Mouse (Mus musculus): ENCODE measurements around the gene Atp8b4. TPM values are rescaled to one million over a fixed set of nuclear protein-coding genes. Genes with fewer than 3 reads are reported as not detected.

Atp8b4 gene
- polyA plus RNA-seq, 1 experiment: 1.8 TPM

- no peak for TF ChIP-seq POLR2A (IDR thresholded peaks at IDR 0.05; ENCODE audit: borderline replicate concordance, extremely low read depth, low read depth, low read length)
- no peak for TF ChIP-seq CTCF (IDR thresholded peaks at IDR 0.05; ENCODE audit: insufficient read depth, low read length)
- DNase-seq: no peak
- WGBS: 82% methylated on average over 7 of the region's 7 CpGs
- no peaks in the 10 kb centered on the region for H3K4me1 ChIP-seq (ENCODE audit: control insufficient read depth, insufficient read depth, low read length)
- H3K4me3 ChIP-seq (replicated peaks; ENCODE audit: extremely low read depth, low read depth, low read length): no peak overlapping the region
These were observed 177.3 kb downstream of the Atp8b4 start for GRCm38 (mm10) chr2:126323206-126323605.

- TF ChIP-seq POLR2A (IDR thresholded peaks at IDR 0.05; ENCODE audit: borderline replicate concordance, extremely low read depth, low read depth, low read length) (no peak), CTCF (IDR thresholded peaks at IDR 0.05; ENCODE audit: insufficient read depth, low read length) (no peak)
- DNase-seq: no peak
- Histone ChIP-seq H3K4me1 (ENCODE audit: control insufficient read depth, insufficient read depth, low read length) (no peaks in the 10 kb centered on the region), H3K4me3 (replicated peaks; ENCODE audit: extremely low read depth, low read depth, low read length) (no peak overlapping the region)
- 82% methylated on average over 15 of the region's 15 CpGs for WGBS
These were observed 177.8 kb downstream of the Atp8b4 start for GRCm38 (mm10) chr2:126322631-126323031.

DNA sequence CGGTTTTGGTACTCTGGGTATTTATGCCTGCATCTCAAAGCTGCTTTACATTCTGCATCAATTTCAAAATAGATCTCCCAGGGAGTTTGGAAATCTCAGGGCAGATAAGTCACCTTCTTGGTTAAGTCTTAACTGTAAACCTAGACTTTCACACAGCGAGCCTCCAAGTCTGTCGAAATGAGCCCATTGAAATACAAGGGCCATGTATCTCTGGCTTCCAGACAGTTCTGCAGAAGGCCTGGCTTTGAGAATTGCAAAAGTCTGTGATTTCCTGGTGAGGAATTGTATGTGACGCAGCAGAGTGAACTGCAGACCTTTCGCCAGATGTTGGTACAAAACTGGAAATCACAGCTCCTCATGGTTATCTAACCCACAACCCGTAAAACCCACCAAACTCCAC lies 182.4 kb downstream of the Atp8b4 start:
- no peak for DNase-seq
- Histone ChIP-seq H3K4me1 (ENCODE audit: control insufficient read depth, insufficient read depth, low read length) (no peaks in the 10 kb centered on the region), H3K4me3 (replicated peaks; ENCODE audit: extremely low read depth, low read depth, low read length) (no peak overlapping the region)
- TF ChIP-seq POLR2A (IDR thresholded peaks at IDR 0.05; ENCODE audit: borderline replicate concordance, extremely low read depth, low read depth, low read length): no peak
- no peak for TF ChIP-seq CTCF (IDR thresholded peaks at IDR 0.05; ENCODE audit: insufficient read depth, low read length)
- 90% methylated on average over 6 of the region's 6 CpGs for WGBS

DNA sequence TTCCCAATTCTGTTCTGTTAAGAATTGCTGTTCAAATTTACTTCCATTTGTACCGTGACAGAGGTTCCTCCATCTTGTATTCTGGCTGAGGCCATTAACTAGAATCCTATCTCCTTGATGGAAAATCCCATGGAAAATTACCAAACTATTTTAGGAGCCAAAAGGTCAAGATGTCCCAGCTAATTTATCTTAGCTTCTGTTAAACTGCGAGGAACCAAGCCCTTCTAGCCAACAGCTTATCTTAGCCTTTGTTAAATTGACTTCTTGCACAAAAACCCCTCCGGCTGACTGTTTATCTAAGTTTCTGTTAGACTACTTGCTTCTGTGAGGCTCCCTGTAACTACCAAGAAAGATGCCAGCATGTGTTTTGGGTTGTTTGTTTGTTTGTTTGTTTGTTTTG lies 183.5 kb downstream of the Atp8b4 start:
- Histone ChIP-seq H3K4me1 (ENCODE audit: control insufficient read depth, insufficient read depth, low read length) (no peaks in the 10 kb centered on the region), H3K4me3 (replicated peaks; ENCODE audit: extremely low read depth, low read depth, low read length) (no peak overlapping the region)
- WGBS: 50% methylated on average over 3 of the region's 3 CpGs
- TF ChIP-seq CTCF (IDR thresholded peaks at IDR 0.05; ENCODE audit: insufficient read depth, low read length) (no peak), POLR2A (IDR thresholded peaks at IDR 0.05; ENCODE audit: borderline replicate concordance, extremely low read depth, low read depth, low read length) (no peak)
- DNase-seq: no peak

- no peak for DNase-seq
- Histone ChIP-seq H3K4me3 (replicated peaks; ENCODE audit: extremely low read depth, low read depth, low read length) (no peak overlapping the region), H3K4me1 (ENCODE audit: control insufficient read depth, insufficient read depth, low read length) (no peaks in the 10 kb centered on the region)
- TF ChIP-seq CTCF (IDR thresholded peaks at IDR 0.05; ENCODE audit: insufficient read depth, low read length): no peak
- TF ChIP-seq POLR2A (IDR thresholded peaks at IDR 0.05; ENCODE audit: borderline replicate concordance, extremely low read depth, low read depth, low read length): no peak
- WGBS: 85% methylated on average over 2 of the region's 2 CpGs
These were observed 184.1 kb downstream of the Atp8b4 start for GRCm38 (mm10) chr2:126316346-126316745.

DNA sequence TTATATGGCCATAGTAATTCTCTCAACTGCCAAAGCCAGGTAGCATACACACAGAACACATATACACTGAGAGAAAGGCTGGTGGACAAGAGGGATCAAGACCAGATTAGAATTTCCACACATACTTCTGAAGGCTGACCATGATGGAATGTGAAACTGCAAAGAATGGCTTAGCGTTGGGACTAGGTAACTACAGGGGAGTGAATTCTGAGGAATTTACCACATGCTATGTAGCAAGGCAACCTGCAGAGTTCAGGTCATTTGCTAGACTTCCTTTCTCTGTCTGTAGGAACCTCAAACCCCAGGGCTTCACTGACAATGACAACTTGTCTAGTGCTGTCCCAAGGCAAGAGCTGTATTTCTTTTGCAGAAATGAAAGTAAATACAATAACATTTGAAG lies 189.4 kb downstream of the Atp8b4 start:
- Histone ChIP-seq H3K4me3 (replicated peaks; ENCODE audit: extremely low read depth, low read depth, low read length) (no peak overlapping the region), H3K4me1 (ENCODE audit: control insufficient read depth, insufficient read depth, low read length) (no peaks in the 10 kb centered on the region)
- 74% methylated on average over 1 of the region's 1 CpGs for WGBS
- DNase-seq: no peak
- TF ChIP-seq CTCF (IDR thresholded peaks at IDR 0.05; ENCODE audit: insufficient read depth, low read length) (no peak), POLR2A (IDR thresholded peaks at IDR 0.05; ENCODE audit: borderline replicate concordance, extremely low read depth, low read depth, low read length) (no peak)

GRCm38 (mm10) chr2:126309994-126310393 lies 190.5 kb downstream of the Atp8b4 start:
- DNase-seq: no peak
- H3K4me1 ChIP-seq (ENCODE audit: control insufficient read depth, insufficient read depth, low read length): no peaks in the 10 kb centered on the region
- WGBS: 62% methylated on average over 4 of the region's 4 CpGs
- TF ChIP-seq CTCF (IDR thresholded peaks at IDR 0.05; ENCODE audit: insufficient read depth, low read length): no peak
- no peak for TF ChIP-seq POLR2A (IDR thresholded peaks at IDR 0.05; ENCODE audit: borderline replicate concordance, extremely low read depth, low read depth, low read length)
- H3K4me3 ChIP-seq (replicated peaks; ENCODE audit: extremely low read depth, low read depth, low read length): no peak overlapping the region

- H3K4me1 ChIP-seq (ENCODE audit: control insufficient read depth, insufficient read depth, low read length): no peaks in the 10 kb centered on the region
- no peak overlapping the region for H3K4me3 ChIP-seq (replicated peaks; ENCODE audit: extremely low read depth, low read depth, low read length)
- no peak for DNase-seq
- no peak for TF ChIP-seq POLR2A (IDR thresholded peaks at IDR 0.05; ENCODE audit: borderline replicate concordance, extremely low read depth, low read depth, low read length)
- no peak for TF ChIP-seq CTCF (IDR thresholded peaks at IDR 0.05; ENCODE audit: insufficient read depth, low read length)
- WGBS: 86% methylated on average over 5 of the region's 5 CpGs
These were observed 195.9 kb downstream of the Atp8b4 start for GRCm38 (mm10) chr2:126304621-126305020.

DNA sequence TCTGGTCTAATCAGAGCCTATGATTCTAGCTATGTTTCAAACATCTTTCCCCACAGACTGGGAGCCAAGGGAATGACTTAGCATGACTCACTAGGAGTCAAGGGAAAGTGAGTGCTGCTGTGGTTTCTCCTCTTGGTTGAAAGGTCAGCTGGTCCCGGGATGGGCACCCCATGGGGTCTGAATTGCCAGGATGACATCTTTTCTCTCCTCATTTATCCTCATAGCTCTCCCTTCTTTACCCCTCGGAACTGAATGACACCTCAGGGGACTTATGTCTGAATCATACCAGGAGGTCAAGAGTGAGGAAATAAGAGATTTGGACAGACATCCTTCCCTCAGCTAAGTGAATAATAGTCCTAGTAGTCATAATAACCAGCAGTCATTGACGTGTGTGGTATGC lies 197.2 kb downstream of the Atp8b4 start:
- no peak for DNase-seq

DNA sequence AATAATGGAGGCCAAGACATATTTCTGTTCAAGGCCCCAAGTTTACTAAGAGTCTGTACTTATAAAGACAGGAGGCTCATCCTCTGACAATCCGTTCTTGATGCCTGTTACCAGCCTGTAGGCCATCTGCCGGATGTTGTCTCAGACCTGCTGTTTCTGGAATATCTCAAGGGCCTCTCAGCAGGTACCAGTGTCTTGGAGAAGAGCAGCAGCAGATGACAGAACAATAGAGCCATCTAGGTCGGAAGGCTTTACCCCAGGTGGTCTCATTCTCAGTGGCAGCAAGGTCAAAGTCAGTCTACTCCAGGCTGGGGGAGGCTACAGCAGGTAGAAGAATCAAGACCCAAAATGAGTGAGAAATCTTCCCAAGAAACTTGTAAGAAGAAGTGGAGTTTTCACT lies 198.1 kb downstream of the Atp8b4 start:
- Histone ChIP-seq H3K4me3 (replicated peaks; ENCODE audit: extremely low read depth, low read depth, low read length) (no peak overlapping the region), H3K4me1 (ENCODE audit: control insufficient read depth, insufficient read depth, low read length) (no peaks in the 10 kb centered on the region)
- 74% methylated on average over 3 of the region's 3 CpGs for WGBS
- TF ChIP-seq POLR2A (IDR thresholded peaks at IDR 0.05; ENCODE audit: borderline replicate concordance, extremely low read depth, low read depth, low read length) (no peak), CTCF (IDR thresholded peaks at IDR 0.05; ENCODE audit: insufficient read depth, low read length) (no peak)
- no peak for DNase-seq

More for the DNA sequence above, 197.2 kb downstream of the Atp8b4 start:
- TF ChIP-seq CTCF (IDR thresholded peaks at IDR 0.05; ENCODE audit: insufficient read depth, low read length) (no peak), POLR2A (IDR thresholded peaks at IDR 0.05; ENCODE audit: borderline replicate concordance, extremely low read depth, low read depth, low read length) (no peak)
- Histone ChIP-seq H3K4me3 (replicated peaks; ENCODE audit: extremely low read depth, low read depth, low read length) (no peak overlapping the region), H3K4me1 (ENCODE audit: control insufficient read depth, insufficient read depth, low read length) (no peaks in the 10 kb centered on the region)
- 38% methylated on average over 3 of the region's 3 CpGs for WGBS
